Mouse (Mus musculus) cerebellum, postnatal 25 days (tissue): Measurements from ENCODE around the gene Oser1.

Source experiments
- DNase-seq, 2 experiments: peaks; one replicate each; pipeline ENCODE4 v3.0.0; 2021; ENCODE audit warnings: mixed read lengths in 2 of 2

Gene Oser1

GRCm38 (mm10) chr2:163424597-163424996 is at the start of gene Oser1:
Gene Oser1, minus strand, starts transcription at chr2:163424697.
- DNase-seq: no peak

- DNase-seq: peak; percentile 98 to 99
These were observed 48.0 kb upstream of the Oser1 start, which contains the start of gene Fitm2 for GRCm38 (mm10) chr2:163472466-163472851. Gene Fitm2, minus strand, starts transcription at chr2:163472629.

GRCm38 (mm10) chr2:163471710-163472465 is 47.4 kb upstream of the Oser1 start:
- no peak for DNase-seq

GRCm38 (mm10) chr2:163471136-163471535 is 46.6 kb upstream of the Oser1 start:
- no peak for DNase-seq

GRCm38 (mm10) chr2:163469711-163470110 is 45.2 kb upstream of the Oser1 start:
- DNase-seq: no peak

- DNase-seq: no peak
These were observed 44.4 kb upstream of the Oser1 start for GRCm38 (mm10) chr2:163468866-163469265.

GRCm38 (mm10) chr2:163467585-163467984 is 43.1 kb upstream of the Oser1 start:
- no peak for DNase-seq

GRCm38 (mm10) chr2:163466771-163467170 is 42.3 kb upstream of the Oser1 start:
- no peak for DNase-seq

GRCm38 (mm10) chr2:163464562-163464961 is 40.1 kb upstream of the Oser1 start:
- DNase-seq: no peak

GRCm38 (mm10) chr2:163463998-163464397 is 39.5 kb upstream of the Oser1 start:
- DNase-seq: peak; percentile 50 to 59

GRCm38 (mm10) chr2:163463251-163463769 is 38.8 kb upstream of the Oser1 start:
- no peak for DNase-seq

- no peak for DNase-seq
These were observed 38.3 kb upstream of the Oser1 start for GRCm38 (mm10) chr2:163462801-163463200.

GRCm38 (mm10) chr2:163462386-163462785 is 37.9 kb upstream of the Oser1 start:
- peak in 1 of 2 experiments; percentile 3 for DNase-seq

GRCm38 (mm10) chr2:163461307-163461706 is 36.8 kb upstream of the Oser1 start:
- peak in 1 of 2 experiments; percentile 2 for DNase-seq

- no peak for DNase-seq
These were observed 36.1 kb upstream of the Oser1 start for GRCm38 (mm10) chr2:163460622-163461021.

GRCm38 (mm10) chr2:163459380-163459779 is 34.9 kb upstream of the Oser1 start:
- no peak for DNase-seq

GRCm38 (mm10) chr2:163458539-163459265 is 34.2 kb upstream of the Oser1 start:
- peak; percentile 54 to 72 for DNase-seq

- DNase-seq: peak in 1 of 2 experiments; percentile 61
These were observed 28.9 kb upstream of the Oser1 start for GRCm38 (mm10) chr2:163453378-163453777.

- no peak for DNase-seq
These were observed 28.2 kb upstream of the Oser1 start for GRCm38 (mm10) chr2:163452738-163453137.

- peak; percentile 43 to 54 for DNase-seq
These were observed 26.3 kb upstream of the Oser1 start for GRCm38 (mm10) chr2:163450668-163451295.

GRCm38 (mm10) chr2:163449276-163449675 is 24.8 kb upstream of the Oser1 start:
- DNase-seq: no peak

- DNase-seq: no peak
These were observed 22.9 kb upstream of the Oser1 start for GRCm38 (mm10) chr2:163447375-163447774.

GRCm38 (mm10) chr2:163444017-163444416 is 19.5 kb upstream of the Oser1 start:
- no peak for DNase-seq
